Mouse (Mus musculus) lung, postnatal 4 days (tissue): ENCODE results near the gene Ckb.
"Not testable (repeated sequence)": the region's sequence is repeated elsewhere in the genome, so short reads cannot be mapped to it uniquely, and the experiment has no call there.

ENCODE experiments used
- DNase-seq, 2 experiments: peaks; one replicate each; pipeline ENCODE4 v3.0.0; 2021

The Ckb gene

DNA sequence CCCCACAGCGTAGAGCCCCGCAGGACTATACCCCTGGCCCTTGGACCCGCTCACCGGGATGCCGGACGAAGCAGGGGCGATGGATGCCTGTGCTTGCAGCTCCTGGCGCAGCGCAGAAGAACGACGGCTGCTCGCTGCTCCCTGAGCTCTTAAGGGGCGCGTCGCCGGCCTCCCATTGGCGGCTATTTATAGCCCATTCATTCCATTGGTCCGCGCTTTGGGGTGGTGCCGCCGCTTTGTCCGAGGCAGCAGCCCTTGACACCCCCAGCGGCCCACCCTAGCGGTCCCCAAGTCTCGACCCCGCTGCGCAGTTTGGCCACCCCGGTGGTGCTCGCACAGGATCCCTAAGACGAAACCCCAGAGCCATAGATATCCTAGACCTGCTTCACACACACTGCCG, at the start of gene Ckb:
Gene Ckb, minus strand, starts transcription at position 163 of the 400 bp plus-strand sequence.
- DNase-seq, result peak; percentile 76 to 87

DNA sequence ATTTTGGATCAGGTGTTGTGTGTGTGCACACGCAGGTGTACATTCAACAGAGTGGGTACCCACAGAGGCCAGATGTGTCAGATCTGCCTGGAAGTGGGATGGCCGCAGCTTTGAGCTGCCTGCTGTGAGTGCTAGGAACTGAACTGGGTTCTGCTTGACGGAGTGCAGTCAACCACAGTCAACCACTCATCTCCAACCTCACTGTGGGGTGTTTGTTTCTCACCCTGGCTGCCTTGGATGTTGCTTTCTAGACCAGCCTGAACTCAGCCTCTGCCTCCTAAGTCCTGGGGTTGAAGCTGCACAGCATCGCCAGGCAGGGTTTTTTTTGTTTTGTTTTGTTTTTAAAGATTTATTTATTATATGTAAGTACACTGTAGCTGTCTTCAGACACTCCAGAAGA, 48.1 kb upstream of the Ckb start:
- no peak for DNase-seq

DNA sequence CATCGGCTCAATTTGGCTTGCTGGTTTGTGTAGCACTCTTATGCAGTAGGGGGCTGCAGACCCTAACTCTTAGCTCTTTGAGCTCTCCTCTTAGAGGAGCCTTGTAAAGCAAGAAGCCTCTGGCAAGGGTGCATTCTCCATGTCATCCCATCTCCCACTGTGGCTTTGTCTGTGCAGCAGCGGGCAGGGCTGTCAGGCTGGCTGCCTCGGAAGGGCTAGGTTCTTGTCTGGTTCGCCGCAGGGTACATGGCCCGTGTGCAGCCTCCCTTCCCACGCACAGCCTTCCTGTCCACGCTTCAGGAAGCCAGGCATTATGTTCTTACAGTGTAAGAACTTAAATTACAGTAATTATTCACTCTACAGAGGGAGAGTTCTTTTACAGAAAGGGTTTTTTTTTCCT, 46.5 kb upstream of the Ckb start:
- DNase-seq, result no peak

DNA sequence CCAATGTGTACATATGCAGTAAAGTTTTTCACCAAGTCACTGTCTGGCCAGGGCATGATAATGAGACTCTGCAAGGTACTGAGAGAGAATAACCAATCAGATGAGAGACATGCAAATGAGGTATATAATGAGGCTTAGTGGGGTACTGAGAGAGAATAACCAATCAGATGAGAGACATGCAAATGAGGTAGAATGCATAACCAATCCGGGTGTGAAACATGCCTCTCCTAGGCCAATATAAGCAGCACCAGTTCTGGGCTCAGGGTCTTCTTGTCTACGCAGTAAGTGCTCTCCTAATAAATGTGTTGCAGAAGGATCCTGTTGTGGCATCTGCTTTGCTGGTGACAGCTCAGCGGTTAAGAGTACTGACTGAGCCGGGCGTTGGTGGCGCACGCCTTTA, 44.4 kb upstream of the Ckb start:
- DNase-seq, result no peak

DNA sequence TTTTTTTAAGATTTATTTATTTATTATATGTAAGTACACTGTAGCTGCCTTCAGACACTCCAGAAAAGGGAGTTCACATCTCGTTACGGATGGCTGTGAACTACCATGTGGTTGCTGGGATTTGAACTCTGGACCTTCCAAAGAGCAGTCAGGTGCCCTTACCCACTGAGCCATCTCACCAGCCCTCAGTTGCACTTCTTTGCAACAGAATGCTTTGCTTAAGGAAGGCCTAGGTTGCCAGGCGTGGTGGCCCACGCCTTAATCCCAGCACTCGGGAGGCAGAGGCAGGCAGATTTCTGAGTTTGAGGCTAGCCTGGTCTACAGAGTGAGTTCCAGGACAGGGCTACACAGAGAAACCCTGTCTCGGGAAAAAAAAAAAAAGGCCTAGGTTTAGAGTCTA, 41.7 kb upstream of the Ckb start:
- not testable (repeated sequence) for DNase-seq

DNA sequence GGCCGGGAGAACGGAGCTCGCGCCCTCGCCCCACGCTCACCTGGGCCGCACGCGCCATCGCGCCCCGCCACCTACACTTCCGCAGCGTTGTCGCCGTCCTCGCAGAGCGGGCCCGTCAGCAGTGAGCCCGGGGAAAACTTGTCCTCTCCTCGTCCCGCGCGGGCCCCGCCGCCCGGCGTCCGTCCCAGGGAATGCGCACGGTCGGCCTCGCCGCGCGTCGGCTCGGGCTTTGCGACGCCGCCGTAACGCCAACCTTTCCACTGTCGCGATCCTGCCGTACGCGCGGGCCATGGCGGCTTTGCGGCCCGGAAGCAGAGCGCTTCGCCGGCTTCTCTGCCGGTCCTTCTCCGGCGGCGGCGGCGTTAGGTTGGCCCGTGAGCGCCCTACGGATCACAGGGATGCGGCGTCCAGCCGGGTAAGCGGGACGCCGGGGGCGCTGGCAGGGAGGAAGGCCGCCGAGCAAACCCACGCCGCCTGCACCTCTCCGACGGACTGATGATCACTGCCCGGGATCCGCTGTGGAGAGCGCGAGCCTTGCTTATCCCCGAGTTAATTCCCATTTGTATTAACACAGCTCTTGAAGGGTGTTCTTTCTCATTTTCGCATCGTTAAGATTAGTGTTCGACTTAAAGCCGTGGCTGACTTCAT, 41.0 kb upstream of the Ckb start, which contains the start of the genes Bag5 and Apopt1:
Gene Bag5, minus strand, starts transcription at position 254 of the 648 bp plus-strand sequence.
Gene Apopt1, plus strand, starts transcription at position 258 of the 648 bp plus-strand sequence.
- DNase-seq, result peak; percentile 94 to 96

DNA sequence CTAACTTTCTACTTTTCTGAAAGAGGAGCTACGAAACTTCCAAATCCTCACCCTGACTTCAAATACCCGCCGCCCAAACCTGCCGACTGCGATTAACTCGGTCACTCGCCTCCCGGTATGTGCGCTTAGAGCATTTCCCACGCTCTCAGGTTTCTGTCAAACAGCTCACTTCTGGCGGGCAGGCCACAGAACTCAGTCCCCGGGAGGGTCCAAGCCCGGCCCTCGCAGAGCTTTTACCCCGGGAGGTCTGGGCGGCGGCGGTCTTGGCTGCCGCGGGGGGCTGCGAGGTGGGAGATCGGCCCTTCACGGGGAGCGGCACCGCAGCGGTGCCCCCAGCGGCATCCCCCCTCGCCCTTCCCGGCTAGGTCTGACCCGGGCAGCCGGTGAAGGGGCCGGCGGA, 40.3 kb upstream of the Ckb start:
- peak in 1 of 2 experiments; percentile 42 for DNase-seq

DNA sequence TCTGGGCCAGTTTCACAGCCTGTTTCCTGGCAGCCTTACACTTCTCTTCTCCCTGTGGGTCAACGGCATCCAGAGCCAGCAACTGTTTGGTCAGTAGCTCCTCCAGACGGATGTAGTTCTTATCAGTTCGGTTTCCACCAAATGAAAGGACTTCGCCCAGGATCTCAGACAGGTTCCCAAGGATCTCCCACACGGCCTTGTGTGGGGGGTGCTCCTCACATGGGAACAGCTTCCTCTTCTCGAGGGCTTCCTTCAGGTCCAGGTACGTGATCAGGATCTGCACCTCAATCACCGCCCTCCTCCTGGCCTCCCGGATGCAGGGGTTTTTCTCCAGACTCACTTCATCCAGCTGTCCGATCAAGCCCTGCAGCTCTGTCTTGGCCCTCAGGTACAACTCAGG, 38.0 kb upstream of the Ckb start:
- no peak for DNase-seq

DNA sequence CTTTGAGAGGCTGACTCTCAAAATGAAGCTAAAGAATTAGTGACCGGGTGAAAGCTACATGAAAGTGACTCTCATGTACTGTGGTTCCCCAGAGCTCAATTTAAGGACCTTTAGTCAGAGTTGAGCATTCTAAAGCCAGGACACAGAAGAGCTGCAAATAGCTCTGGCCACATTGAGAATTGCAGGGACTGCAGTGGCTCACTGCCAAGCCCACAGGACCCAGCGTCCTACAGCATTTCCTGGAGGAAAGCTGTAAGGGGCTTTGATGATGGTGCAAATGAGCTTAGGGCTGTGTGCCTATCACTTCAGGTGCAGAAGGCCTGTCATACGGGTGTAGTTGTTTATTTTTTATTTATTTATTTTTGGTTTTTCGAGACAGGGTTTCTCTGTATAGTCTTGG, 36.0 kb upstream of the Ckb start:
- peak in 1 of 2 experiments; percentile 32 for DNase-seq

DNA sequence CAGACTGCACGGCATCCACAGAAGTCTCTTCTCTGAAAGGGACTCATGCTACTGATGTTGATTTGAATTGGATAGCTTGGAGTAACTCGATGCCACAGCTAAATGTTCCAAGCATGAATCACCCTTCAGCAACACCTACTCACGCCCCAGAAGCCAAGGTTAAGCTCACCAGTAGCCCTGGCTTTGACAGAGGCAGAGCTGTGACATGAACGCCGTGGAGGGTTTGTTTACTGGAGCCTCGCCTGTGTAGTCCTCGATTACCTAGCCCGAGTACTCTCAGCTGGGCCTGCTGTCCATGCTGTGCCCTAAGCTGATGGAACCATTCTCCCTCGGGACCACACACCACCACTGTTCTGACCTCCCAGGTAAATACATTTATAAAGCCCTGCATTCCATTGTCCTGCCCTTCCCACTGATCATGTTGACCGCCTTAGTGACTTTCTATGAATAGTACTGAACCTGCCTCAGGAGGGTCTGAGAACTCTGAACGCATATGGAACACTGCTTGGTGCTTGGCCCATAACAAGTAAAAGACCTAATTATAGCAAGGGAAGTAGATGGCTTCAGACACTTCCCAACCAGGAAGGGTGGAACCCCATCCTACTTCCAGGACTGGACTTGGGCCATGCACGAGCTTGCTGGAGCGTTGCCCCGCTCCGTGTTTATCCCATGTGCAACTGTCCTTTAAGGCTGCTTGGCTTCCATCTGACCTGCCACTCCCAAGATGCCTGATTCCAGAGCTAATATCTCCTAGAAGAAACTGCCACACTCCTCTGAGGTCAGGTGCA, 33.2 kb upstream of the Ckb start:
- DNase-seq, result peak; percentile 78 to 90

DNA sequence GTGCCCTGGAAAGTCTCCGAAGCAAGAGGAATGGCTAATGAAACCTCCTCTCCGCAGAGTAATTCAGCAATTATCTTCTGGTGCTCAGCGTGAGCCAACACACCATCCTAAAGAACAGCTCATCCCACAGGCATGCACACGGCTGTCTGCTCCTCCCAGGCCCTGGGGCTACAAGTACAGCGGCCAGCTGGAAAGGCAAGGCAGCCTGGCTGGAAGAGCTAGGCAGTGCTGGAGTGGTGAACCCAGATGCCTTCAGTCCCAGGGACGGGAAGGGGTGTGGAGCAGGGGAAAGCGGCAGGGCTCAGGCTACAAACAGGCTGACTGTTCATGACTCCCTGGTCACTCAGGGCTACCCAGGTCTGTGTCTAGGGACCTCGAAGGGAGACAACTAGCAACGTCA, 32.5 kb upstream of the Ckb start:
- peak; percentile 66 to 85 for DNase-seq

DNA sequence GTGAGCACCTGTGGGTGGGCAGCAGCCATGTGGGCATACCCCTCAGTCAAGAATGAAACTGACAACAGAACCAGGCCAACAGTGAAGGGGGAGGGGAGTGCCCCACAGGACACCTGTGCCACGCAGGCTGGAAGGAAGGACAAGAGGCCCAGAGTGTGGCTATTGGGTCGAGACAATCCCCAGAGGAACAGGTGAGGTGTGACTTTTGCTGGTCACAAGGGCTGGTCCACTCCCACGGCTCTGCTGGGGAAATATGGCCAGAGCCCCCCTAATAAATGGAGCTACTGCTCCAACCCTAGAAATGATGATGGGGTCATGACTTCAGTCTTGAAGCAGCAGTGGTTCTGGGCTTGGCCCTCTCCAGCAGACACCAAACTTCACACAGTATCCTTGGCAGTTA, 31.2 kb upstream of the Ckb start:
- DNase-seq, result no peak

DNA sequence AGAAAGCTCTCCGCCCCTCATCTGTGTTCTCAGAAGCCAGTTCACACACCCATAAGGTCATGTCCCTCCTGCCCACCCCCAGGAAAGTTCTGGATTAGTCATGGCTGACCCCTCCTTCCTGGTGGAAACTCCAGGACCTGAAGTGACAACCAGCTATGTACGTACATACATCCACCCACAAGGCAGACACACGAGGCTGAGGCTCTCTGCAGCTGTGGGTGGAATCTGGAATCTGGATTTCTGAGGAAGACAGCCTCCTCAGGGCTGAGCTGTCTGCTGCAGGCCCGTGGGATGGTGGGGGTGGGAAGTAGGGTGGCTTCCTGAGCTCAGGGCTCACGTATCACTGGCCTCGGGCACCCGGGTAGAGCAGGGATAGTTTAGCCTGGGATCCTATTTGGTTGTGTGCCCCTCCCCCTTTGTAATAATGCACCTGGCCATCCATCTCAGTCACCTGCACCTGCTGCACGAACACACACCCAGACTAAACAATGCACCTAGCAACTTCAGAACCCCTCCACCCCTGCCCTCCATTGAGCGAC, 28.9 kb upstream of the Ckb start:
- DNase-seq, result no peak

DNA sequence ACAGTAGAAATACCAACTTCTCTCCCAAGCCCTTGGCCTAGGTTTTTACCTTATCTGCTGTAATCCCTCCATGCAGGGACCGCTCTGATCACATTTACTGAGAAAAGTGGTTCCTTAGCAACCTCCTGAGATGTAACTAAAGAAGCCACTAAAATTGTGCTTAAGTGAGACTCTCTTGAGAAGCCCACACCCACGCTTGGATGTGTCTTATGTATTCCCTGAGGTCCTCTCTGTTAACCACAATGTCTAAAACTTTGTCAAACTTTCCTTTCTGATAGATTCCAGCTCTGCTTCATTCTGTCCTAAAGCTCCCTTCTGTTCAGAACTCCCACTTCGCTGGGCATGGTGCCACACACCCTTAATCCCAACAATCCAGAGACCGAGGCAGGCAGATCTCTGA, 27.4 kb upstream of the Ckb start:
- DNase-seq, result no peak

DNA sequence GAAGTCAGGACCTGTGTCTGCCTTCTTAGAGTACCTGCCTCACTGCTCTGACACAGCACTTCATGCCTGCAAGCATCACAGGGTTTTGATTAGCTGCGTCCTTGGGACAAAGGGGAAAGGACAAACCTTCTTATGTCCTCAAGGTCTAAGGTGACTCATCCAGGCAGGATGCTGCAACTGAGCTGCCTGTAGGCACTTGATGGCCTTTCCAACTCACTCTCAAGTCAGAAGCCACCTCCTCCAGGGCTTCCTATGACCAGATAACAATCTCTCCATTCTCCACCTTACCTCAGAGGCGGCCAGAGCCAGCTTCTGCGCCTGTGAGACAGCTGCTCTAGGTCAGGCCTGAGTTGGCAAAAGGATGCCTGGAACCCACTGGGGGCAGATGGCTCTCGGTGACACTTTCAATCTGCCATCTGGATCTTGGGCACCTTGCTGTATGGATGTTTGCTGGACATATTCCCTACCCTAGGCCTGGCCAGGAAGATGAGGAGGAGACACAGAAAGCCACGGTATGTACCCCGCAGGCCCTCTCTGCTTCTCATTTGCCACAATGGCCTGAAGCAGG, 26.3 kb upstream of the Ckb start:
- DNase-seq, result peak in 1 of 2 experiments; percentile 22

DNA sequence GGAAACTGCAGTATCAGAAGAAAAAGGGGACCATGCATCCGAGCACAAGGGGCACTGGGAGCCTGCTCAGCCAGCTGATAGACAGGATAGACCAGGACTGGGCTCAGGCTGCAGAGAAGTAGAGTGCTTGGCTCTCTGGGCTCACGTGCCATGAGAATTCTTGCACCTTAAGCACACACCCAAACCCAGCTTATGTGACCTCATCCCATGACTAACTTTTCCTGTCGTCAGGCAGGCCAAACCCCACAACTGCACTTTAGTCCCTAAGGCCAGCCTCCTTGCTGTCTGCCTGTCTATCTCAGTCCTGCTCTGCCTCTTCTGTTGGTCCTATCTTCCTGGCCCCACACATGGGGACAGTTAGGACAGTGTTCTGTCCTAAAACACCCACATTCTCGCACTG, 25.6 kb upstream of the Ckb start:
- DNase-seq, result no peak

DNA sequence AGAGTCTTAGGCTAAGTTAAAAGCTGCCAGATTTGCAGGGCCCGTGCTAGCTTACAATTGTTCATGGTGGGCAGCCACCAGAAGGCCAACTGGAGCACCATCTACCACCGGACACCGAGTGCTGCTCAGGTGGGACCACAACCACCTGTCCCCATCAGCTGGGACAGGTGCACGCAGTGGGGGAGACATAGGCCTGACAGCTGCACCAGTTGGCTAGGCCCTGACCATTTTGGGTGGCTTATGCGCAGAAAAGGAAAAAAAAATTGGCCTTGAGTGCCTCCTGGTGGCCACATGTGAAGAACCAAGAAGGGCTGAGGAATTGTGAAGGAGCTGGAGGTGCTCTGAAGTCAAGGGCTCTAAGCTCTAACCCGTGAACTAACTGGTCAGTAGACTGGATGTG, 24.1 kb upstream of the Ckb start:
- peak; percentile 65 to 85 for DNase-seq

DNA sequence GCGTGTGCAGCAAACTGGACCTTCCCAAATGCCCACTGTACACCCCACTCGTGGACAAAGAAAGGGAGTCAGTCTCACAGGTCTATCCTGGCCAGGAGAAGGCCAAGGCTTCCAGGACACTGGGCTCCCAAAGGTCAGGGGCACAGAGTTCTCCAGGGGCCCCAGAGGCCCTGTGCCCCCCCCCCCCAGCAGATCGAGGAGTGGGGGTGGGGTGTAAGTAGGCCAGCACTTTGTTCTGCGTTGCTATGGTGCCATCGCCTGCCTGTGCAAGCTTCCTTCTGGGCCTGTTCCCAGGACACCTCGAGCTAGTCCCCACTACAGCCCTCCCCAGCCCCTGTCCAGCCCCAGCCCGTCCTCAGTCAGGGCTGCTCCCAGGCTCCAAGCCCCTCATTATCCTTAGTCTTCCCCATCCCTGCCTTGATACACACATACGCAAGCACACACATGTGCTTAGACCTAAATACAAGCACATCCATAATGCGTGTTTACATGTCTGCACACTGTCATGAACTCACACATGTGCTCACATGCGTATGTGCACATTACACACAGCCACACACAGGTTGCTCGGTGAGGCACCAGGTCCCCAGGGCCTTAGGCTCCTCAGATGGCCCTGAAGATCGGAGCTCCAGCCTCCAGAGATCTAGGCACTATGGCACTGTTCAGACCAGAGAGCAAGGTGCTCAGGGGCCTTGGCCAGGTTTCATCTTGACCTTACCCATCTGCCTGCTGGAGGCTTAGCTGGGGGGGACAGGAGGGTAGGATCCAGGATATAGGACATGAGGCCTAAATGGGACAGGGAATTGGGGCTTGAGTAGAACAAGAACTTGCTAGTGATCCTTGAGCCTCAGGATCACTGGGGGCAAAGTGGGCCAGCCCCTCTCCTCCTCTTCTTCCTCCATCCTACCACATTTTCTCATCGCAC, 23.0 kb upstream of the Ckb start:
- DNase-seq, result peak; percentile 39 to 69

DNA sequence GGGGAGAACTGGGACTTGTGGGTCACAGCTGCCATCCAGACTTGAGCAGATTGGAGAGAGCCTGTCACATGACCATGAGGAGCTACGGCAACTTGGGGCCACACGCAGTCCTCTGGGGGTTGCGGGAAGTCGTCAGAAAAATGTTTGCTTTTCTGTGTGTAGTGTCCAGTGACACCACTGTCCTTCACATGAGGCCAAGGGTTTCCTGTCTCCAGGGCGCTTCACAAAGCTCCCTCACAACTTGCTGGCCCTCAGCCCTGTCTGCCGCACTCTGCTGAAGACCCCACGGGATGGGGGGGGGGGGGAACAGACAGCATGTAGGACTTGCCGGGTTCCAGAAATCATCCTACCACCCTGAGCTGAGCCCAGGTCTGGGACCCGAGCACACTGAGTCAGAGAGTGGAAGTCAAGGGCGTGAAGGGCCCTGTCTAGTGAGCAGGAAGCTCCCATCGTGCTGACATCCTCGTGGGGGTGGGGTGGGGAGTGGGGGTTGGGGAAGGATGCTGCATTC, 22.2 kb upstream of the Ckb start:
- peak in 1 of 2 experiments; percentile 79 for DNase-seq

DNA sequence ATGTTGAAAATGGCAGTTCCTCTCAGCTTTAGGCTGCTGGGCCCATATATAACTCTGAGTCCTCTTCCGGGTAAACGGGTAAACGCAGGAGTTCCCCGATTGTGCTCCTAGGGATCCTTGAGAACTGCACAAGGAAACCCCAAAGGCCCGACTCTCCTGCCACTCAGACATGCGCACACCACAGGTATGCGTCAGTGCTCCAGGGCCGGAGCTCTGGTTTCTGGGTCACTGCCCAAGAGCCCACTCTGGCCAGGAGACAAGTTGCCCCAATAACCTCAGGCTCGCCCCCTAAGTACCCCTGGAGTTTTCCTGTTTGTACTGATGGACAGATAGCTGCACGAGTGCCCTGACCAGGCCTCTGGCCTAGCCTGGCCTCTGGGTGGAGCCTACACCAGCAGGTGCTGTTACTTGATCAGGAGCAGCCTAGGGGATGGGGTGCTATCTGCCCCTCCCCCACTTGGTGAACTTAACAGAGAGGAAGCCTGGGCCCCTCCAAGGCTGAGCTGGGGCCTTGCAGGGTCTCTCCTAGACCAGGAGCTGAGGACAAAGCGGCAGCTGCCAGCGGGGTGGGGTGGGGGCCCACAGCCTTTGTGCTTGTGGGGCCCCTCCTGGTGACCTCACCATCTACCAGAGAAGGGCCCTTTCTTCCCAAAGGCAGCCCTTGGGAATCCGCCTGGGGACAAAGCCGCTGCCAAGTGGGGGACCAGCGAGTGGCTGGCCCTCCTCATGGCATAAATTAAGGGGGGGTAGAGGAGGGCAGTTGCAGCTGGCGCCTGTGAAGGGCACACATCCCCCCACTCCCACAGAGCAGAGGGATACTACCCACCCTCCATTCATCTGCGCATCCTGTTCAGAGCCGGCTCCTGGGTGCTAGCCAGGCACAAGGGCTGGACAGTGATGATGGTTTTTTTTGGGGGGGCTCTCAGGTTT, 21.5 kb upstream of the Ckb start:
- peak in 1 of 2 experiments; percentile 46 for DNase-seq

DNA sequence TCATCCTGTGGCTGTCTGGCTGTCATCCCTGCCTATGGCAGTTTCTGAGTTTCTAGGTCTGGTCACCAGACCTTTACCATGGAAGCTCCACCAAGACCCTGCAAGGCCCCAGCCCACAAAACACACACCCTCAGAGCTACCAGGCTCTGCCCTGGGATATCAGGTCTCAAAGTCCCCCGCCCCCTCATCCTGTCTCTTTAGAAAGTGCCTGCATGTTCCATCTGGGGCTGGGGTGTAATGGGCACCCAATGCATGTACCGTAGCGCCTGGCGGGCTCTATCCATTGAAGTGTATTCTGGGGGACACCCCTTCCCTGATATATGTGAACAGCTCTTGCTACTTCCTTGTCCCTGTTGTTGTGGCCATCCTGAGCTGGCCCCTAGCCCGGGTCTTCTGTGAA, 20.8 kb upstream of the Ckb start:
- peak in 1 of 2 experiments; percentile 22 for DNase-seq
